Mouse (Mus musculus): ENCODE data around the gene Spire2. TPM values are rescaled to one million over a fixed set of nuclear protein-coding genes. Genes with fewer than 3 reads are reported as not detected.

Spire2 gene
- polyA plus RNA-seq, 1 experiment = 56.2 TPM

DNA sequence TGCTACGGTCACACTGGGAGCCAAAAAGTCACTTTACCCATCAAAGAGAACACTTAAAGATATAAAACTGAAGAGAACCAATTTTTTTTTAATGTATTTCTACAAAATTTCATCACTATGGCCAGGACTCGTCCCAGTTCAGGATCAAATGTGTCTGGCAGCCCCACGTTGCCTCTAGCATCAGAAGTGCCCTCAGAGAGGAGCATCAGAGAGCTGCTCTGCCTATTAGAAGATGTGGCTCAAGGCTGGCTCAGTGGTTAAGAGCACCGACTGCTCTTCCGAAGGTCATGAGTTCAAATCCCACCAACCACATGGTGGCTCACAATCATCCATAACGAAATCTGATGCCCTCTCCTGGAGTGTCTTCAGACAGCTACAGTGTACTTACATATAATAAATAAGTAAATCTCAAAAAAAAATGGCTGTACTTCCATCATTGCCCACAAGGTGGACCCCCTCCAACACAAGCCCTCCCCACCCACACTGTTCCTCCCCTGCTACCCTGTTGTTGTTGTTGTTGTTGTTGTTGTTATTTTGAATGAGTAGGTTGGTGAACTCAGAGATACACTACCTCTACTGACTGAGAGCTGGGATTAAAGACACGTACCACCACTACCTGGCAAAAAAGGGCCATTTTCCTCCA, 12.9 kb upstream of the Spire2 start:
- Histone ChIP-seq H3K27ac (ENCODE audit: insufficient read depth, low read depth, low read length) (no peak overlapping the region), H3K4me1 (ENCODE audit: control insufficient read depth, insufficient read depth, insufficient read length, low read length) (no peaks in the 10 kb centered on the region), H3K4me3 (ENCODE audit: low read depth, low read length) (no peak overlapping the region), H3K27me3 (ENCODE audit: control insufficient read depth, insufficient read depth, low read length) (no peaks in the 10 kb centered on the region), H3K36me3 (ENCODE audit: control insufficient read depth, insufficient read depth, low read length) (no peaks in the 10 kb centered on the region)
- 25% methylated on average over 7 of the region's 7 CpGs for WGBS
- TF ChIP-seq CTCF (IDR thresholded peaks at IDR 0.05; ENCODE audit: extremely low read depth, insufficient read length, insufficient replicate concordance, low read depth, low read length) = peak; percentile 60; the same call in 1 of the 2 replicates
- no peak for TF ChIP-seq POLR2A (IDR thresholded peaks at IDR 0.05; ENCODE audit: low read depth, low read length)

DNA sequence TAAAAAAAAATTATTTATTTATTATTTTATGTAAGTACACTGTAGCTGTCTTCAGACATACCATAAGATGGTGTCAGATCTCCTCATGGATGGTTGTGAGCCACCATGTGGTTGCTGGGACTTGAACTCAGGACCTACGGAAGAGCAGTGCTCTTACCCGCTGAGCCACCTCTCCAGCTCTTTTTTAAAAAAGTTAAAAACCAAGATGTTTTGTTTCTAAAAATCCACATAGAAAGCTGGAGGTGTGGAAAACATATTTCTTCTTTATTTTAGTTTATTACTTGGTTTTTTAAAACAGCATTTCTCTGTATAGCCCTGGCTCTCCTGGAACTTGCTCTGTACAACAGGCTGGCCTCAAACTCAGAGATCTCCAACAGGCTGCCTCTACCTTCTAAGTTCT, 4.0 kb upstream of the Spire2 start:
- Histone ChIP-seq H3K4me1 (ENCODE audit: control insufficient read depth, insufficient read depth, insufficient read length, low read length) (peaks cover 19% of the 10 kb centered on the region; the same call in 1 of the 2 replicates), H3K27ac (ENCODE audit: insufficient read depth, low read depth, low read length) (0 out of 2 replicates have a peak overlapping the region, but pooled peaks have one; percentile 20), H3K36me3 (ENCODE audit: control insufficient read depth, insufficient read depth, low read length) (no peaks in the 10 kb centered on the region), H3K4me3 (ENCODE audit: low read depth, low read length) (no peak overlapping the region), H3K27me3 (ENCODE audit: control insufficient read depth, insufficient read depth, low read length) (0 out of 2 replicates have a peak, but pooled peaks cover 4% of the 10 kb centered on the region)
- 94% methylated on average over 2 of the region's 2 CpGs for WGBS
- TF ChIP-seq CTCF (IDR thresholded peaks at IDR 0.05; ENCODE audit: extremely low read depth, insufficient read length, insufficient replicate concordance, low read depth, low read length) = no peak
- TF ChIP-seq POLR2A (IDR thresholded peaks at IDR 0.05; ENCODE audit: low read depth, low read length) = no peak

DNA sequence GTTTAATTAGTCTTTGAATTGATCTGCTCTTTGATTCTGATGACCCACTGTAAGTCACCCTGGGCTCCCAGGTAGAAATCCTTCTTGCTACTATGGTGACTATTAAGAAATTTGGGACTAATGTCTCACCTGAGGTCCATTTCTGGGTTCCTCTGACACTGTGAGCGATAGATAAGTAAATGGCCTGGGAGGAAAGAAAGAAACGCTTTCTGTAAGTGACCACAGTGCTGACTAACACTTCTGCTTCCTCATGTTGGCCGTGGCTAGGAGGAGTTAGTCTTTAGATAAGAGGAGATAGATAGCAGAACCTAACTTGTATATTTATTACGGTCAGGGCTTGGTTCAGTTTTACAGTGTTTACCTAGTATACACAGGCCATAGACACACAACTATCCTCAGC, 3.2 kb upstream of the Spire2 start:
- 21% methylated on average over 4 of the region's 4 CpGs for WGBS

DNA sequence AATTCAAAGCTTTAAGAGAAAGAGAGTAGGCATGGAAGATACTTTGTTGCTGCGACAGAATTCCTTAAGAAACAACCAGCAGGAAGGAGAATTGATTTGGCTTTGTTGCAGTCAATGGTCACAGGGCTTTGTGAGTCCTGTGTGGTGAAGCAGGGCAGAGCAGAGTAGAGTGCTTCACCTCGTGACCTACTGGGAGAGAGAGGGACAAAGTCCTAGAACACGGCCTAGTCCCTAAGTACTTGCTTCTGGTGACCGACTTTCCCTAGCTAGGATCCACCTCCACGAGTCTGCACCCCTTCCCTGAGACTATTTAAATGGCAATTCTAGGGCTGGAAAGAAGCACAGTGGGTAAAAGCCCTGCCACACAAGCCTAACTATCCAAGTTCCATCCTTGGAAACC, 2.6 kb upstream of the Spire2 start:
- H3K4me3 ChIP-seq (ENCODE audit: low read depth, low read length) = no peak overlapping the region
- TF ChIP-seq CTCF (IDR thresholded peaks at IDR 0.05; ENCODE audit: extremely low read depth, insufficient read length, insufficient replicate concordance, low read depth, low read length) (no peak), POLR2A (IDR thresholded peaks at IDR 0.05; ENCODE audit: low read depth, low read length) (no peak)
- peaks cover 19% of the 10 kb centered on the region; the same call in 1 of the 2 replicates for H3K4me1 ChIP-seq (ENCODE audit: control insufficient read depth, insufficient read depth, insufficient read length, low read length)
- no peaks in the 10 kb centered on the region for H3K36me3 ChIP-seq (ENCODE audit: control insufficient read depth, insufficient read depth, low read length)
- 0 out of 2 replicates have a peak overlapping the region, but pooled peaks have one; percentile 21 for H3K27ac ChIP-seq (ENCODE audit: insufficient read depth, low read depth, low read length)
- 0 out of 2 replicates have a peak, but pooled peaks cover 4% of the 10 kb centered on the region for H3K27me3 ChIP-seq (ENCODE audit: control insufficient read depth, insufficient read depth, low read length)
- WGBS = 25% methylated on average over 5 of the region's 5 CpGs

More for the DNA sequence above, 3.2 kb upstream of the Spire2 start:
- peak overlapping the region; percentile 20; the same call in 1 of the 2 replicates for H3K27ac ChIP-seq (ENCODE audit: insufficient read depth, low read depth, low read length)
- H3K4me3 ChIP-seq (ENCODE audit: low read depth, low read length) = no peak overlapping the region
- no peak for TF ChIP-seq CTCF (IDR thresholded peaks at IDR 0.05; ENCODE audit: extremely low read depth, insufficient read length, insufficient replicate concordance, low read depth, low read length)
- TF ChIP-seq POLR2A (IDR thresholded peaks at IDR 0.05; ENCODE audit: low read depth, low read length) = no peak
- H3K36me3 ChIP-seq (ENCODE audit: control insufficient read depth, insufficient read depth, low read length) = no peaks in the 10 kb centered on the region
- H3K27me3 ChIP-seq (ENCODE audit: control insufficient read depth, insufficient read depth, low read length) = 0 out of 2 replicates have a peak, but pooled peaks cover 4% of the 10 kb centered on the region
- H3K4me1 ChIP-seq (ENCODE audit: control insufficient read depth, insufficient read depth, insufficient read length, low read length) = peaks cover 19% of the 10 kb centered on the region; the same call in 1 of the 2 replicates

DNA sequence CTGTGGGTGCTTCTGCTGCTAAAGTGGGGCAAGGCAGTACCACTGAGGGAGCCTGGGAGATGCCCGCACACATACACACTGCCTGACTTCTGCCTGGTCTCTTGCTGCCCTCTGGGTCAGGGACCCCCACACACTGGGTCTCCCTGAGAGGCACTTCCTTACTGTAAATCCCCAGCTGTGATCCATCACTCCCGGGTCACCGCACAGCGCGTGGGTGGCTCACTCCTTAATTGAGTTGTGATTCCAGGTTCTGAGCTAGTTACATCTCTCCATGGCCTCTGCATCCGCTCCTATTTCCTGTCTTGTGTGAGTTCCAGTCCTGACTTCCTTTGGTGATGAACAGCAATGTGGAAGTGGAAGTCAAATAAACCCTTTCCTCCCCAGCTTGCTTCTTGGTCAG, 1.8 kb upstream of the Spire2 start:
- no peak overlapping the region for H3K4me3 ChIP-seq (ENCODE audit: low read depth, low read length)
- no peak for TF ChIP-seq CTCF (IDR thresholded peaks at IDR 0.05; ENCODE audit: extremely low read depth, insufficient read length, insufficient replicate concordance, low read depth, low read length)
- H3K4me1 ChIP-seq (ENCODE audit: control insufficient read depth, insufficient read depth, insufficient read length, low read length) = peaks cover 22% of the 10 kb centered on the region; the same call in 1 of the 2 replicates
- no peak overlapping the region for H3K27ac ChIP-seq (ENCODE audit: insufficient read depth, low read depth, low read length)
- H3K36me3 ChIP-seq (ENCODE audit: control insufficient read depth, insufficient read depth, low read length) = no peaks in the 10 kb centered on the region
- WGBS = 88% methylated on average over 6 of the region's 6 CpGs
- 0 out of 2 replicates have a peak, but pooled peaks cover 4% of the 10 kb centered on the region for H3K27me3 ChIP-seq (ENCODE audit: control insufficient read depth, insufficient read depth, low read length)

DNA sequence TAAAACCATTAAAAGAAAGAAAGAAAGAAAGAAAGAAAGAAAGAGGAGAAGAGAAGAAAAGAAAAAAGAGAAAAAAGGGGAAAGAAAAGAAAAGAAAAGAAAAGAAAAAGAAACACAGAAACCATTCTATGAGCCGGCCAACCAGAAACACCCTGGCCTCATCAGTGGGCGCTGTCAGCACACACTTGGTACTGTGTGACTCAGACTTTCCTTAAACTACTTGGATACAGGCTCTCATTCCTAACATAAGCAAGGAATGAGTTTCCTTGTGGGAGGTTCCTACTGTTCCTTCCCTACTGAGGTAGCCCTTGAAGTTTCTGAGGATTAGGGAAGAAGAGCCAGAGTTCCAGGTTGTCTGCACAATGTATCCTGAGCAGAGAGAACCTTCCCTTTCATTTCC, 1.2 kb upstream of the Spire2 start:
- H3K4me3 ChIP-seq (ENCODE audit: low read depth, low read length) = no peak overlapping the region
- TF ChIP-seq POLR2A (IDR thresholded peaks at IDR 0.05; ENCODE audit: low read depth, low read length) = no peak
- TF ChIP-seq CTCF (IDR thresholded peaks at IDR 0.05; ENCODE audit: extremely low read depth, insufficient read length, insufficient replicate concordance, low read depth, low read length) = no peak
- 0 out of 2 replicates have a peak, but pooled peaks cover 4% of the 10 kb centered on the region for H3K27me3 ChIP-seq (ENCODE audit: control insufficient read depth, insufficient read depth, low read length)
- 0 out of 2 replicates have a peak overlapping the region, but pooled peaks have one; percentile 36 for H3K27ac ChIP-seq (ENCODE audit: insufficient read depth, low read depth, low read length)
- H3K4me1 ChIP-seq (ENCODE audit: control insufficient read depth, insufficient read depth, insufficient read length, low read length) = peaks cover 22% of the 10 kb centered on the region; the same call in 1 of the 2 replicates
- no peaks in the 10 kb centered on the region for H3K36me3 ChIP-seq (ENCODE audit: control insufficient read depth, insufficient read depth, low read length)
- 45% methylated on average over 2 of the region's 2 CpGs for WGBS

DNA sequence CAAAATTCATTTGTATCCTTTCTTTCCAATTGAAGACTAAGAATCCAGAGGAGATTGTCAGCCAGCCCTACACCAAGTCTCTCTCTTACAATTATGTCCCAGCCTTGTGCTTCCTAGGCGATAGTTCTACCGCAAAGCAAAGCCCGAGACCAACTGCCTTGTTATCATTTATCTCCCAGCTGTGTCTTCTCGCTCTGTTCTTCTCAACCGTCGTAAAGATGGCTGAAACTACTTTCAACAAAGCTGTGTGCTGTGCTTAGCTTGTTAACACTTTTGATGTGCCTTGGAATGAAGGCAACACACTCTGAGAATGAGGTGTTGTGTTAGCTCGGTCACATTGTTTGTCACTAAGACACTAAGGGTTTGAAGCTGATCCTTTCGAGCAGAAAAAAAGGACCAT, 703 bp upstream of the Spire2 start:
- H3K27me3 ChIP-seq (ENCODE audit: control insufficient read depth, insufficient read depth, low read length) = 0 out of 2 replicates have a peak, but pooled peaks cover 4% of the 10 kb centered on the region
- 31% methylated on average over 8 of the region's 8 CpGs for WGBS
- H3K4me3 ChIP-seq (ENCODE audit: low read depth, low read length) = no peak overlapping the region; the same call in 1 of the 2 replicates
- TF ChIP-seq CTCF (IDR thresholded peaks at IDR 0.05; ENCODE audit: extremely low read depth, insufficient read length, insufficient replicate concordance, low read depth, low read length) = no peak
- no peak for TF ChIP-seq POLR2A (IDR thresholded peaks at IDR 0.05; ENCODE audit: low read depth, low read length)
- H3K27ac ChIP-seq (ENCODE audit: insufficient read depth, low read depth, low read length) = peak overlapping the region; percentile 36; the same call in 1 of the 2 replicates
- H3K4me1 ChIP-seq (ENCODE audit: control insufficient read depth, insufficient read depth, insufficient read length, low read length) = peaks cover 26% of the 10 kb centered on the region; the same call in 1 of the 2 replicates
- no peaks in the 10 kb centered on the region for H3K36me3 ChIP-seq (ENCODE audit: control insufficient read depth, insufficient read depth, low read length)
